In genomic region chr17:35195631-35196320, GRCm38 (mm10) we compare ENCODE assay signal across 8 mouse cellular contexts. TPM values are rescaled to one million over a fixed set of nuclear protein-coding genes. Genes with fewer than 3 reads are reported as not detected.
A peak's percentile ranks its signal among the peaks of the same experiment; 100 is the strongest.
DNase-seq lines count a peak whose midpoint lies in the region; ATAC-seq and TF ChIP-seq lines count a peak whose summit lies in the region.

No protein-coding gene starts in this region.

- H3K4me3 ChIP-seq in embryonic facial prominence, embryonic 13.5 days, result peak overlapping the region; percentile 49
- peak overlapping the region; percentile 62 for H3K4me3 ChIP-seq in heart, embryonic 10.5 days
- H3K4me3 ChIP-seq in kidney, embryonic 14.5 days (ENCODE audit: low read length), result peak overlapping the region; percentile 41
- H3K4me3 ChIP-seq in liver, embryonic 11.5 days (ENCODE audit: low read depth, low read length), result peak overlapping the region; percentile 45
- peak overlapping the region; percentile 16 for H3K4me3 ChIP-seq in myocyte

- no peaks in the 10 kb centered on the region for H3K79me2 ChIP-seq in myocyte (ENCODE audit: control insufficient read depth, insufficient read depth)

- peak overlapping the region; percentile 69 for H3K9ac ChIP-seq in embryonic facial prominence, embryonic 13.5 days
- peak overlapping the region; percentile 32; the same call in 1 of the 2 replicates for H3K9ac ChIP-seq in kidney, embryonic 14.5 days (ENCODE audit: low read depth, low read length)
- peak overlapping the region; percentile 52 for H3K9ac ChIP-seq in liver, embryonic 11.5 days (ENCODE audit: low read depth, low read length)

- TF ChIP-seq POLR2A in myocyte (IDR thresholded peaks at IDR 0.05; ENCODE audit: insufficient read length, low read depth), result no peak

- WGBS in embryonic facial prominence, embryonic 13.5 days, result 2% methylated on average over 66 of the region's 66 CpGs
- whole genome bisulfite sequencing in heart, embryonic 10.5 days, result 2% methylated on average over 66 of the region's 66 CpGs
- WGBS in kidney, embryonic 14.5 days, result 1% methylated on average over 66 of the region's 66 CpGs
- WGBS in liver, embryonic 11.5 days, result 2% methylated on average over 66 of the region's 66 CpGs

- H3K9me3 ChIP-seq in embryonic facial prominence, embryonic 13.5 days, result no peaks in the 10 kb centered on the region
- no peaks in the 10 kb centered on the region for H3K9me3 ChIP-seq in heart, embryonic 10.5 days
- no peaks in the 10 kb centered on the region for H3K9me3 ChIP-seq in kidney, embryonic 14.5 days (ENCODE audit: control insufficient read depth, low read length)
- no peaks in the 10 kb centered on the region for H3K9me3 ChIP-seq in liver, embryonic 11.5 days (ENCODE audit: control insufficient read depth, low read length)

- H3K27me3 ChIP-seq in embryonic facial prominence, embryonic 13.5 days, result peaks cover 71% of the 10 kb centered on the region
- H3K27me3 ChIP-seq in heart, embryonic 10.5 days (ENCODE audit: insufficient read depth, poor library complexity, severe bottlenecking), result peaks cover 78% of the 10 kb centered on the region
- peaks cover 35% of the 10 kb centered on the region for H3K27me3 ChIP-seq in kidney, embryonic 14.5 days (ENCODE audit: control insufficient read depth, insufficient read depth, low read length)
- H3K27me3 ChIP-seq in liver, embryonic 11.5 days (replicated peaks; ENCODE audit: control insufficient read depth, insufficient read depth, low read length), result peaks cover 27% of the 10 kb centered on the region
- no peaks in the 10 kb centered on the region for H3K27me3 ChIP-seq in myocyte (ENCODE audit: control insufficient read depth, insufficient read depth, insufficient read length)

- peak overlapping the region; percentile 77 for H3K4me2 ChIP-seq in embryonic facial prominence, embryonic 13.5 days
- peak overlapping the region; percentile 65 for H3K4me2 ChIP-seq in kidney, embryonic 14.5 days (replicated peaks; ENCODE audit: low read depth, low read length)
- peak overlapping the region; percentile 76 for H3K4me2 ChIP-seq in liver, embryonic 11.5 days
- H3K4me2 ChIP-seq in myocyte (ENCODE audit: low read depth), result peak overlapping the region; percentile 87

- peaks cover 14% of the 10 kb centered on the region; the same call in 1 of the 2 replicates for H3K4me1 ChIP-seq in embryonic facial prominence, embryonic 13.5 days
- peaks cover 32% of the 10 kb centered on the region for H3K4me1 ChIP-seq in heart, embryonic 10.5 days
- peaks cover 14% of the 10 kb centered on the region for H3K4me1 ChIP-seq in kidney, embryonic 14.5 days (ENCODE audit: control insufficient read depth, insufficient read depth, low read length)
- H3K4me1 ChIP-seq in liver, embryonic 11.5 days (replicated peaks; ENCODE audit: control insufficient read depth, insufficient read depth, low read length), result peaks cover 14% of the 10 kb centered on the region

- peak overlapping the region; percentile 45 for H3ac ChIP-seq in myocyte (ENCODE audit: control insufficient read depth, insufficient read length)

- DNase-seq in cerebellum, adult 11-12 months, result peak; percentile 41
- peak; percentile 89 for DNase-seq in heart, embryonic 10.5 days (ENCODE audit: low spot score)
- peak; percentile 83 for DNase-seq in liver, embryonic 11.5 days (ENCODE audit: low spot score)
- DNase-seq in spleen, postnatal 4 days (ENCODE audit: low spot score in 2 of 2), result peak; percentile 87 to 97

- no peaks in the 10 kb centered on the region for H3K36me3 ChIP-seq in embryonic facial prominence, embryonic 13.5 days
- H3K36me3 ChIP-seq in heart, embryonic 10.5 days, result no peaks in the 10 kb centered on the region
- H3K36me3 ChIP-seq in kidney, embryonic 14.5 days (ENCODE audit: control insufficient read depth, insufficient read depth, low read length), result no peaks in the 10 kb centered on the region
- H3K36me3 ChIP-seq in liver, embryonic 11.5 days (ENCODE audit: control insufficient read depth, insufficient read depth, low read length), result no peaks in the 10 kb centered on the region
- no peaks in the 10 kb centered on the region for H3K36me3 ChIP-seq in myocyte (ENCODE audit: control insufficient read depth, insufficient read depth)

- H3K27ac ChIP-seq in embryonic facial prominence, embryonic 13.5 days, result no peak overlapping the region
- peak overlapping the region; percentile 47 for H3K27ac ChIP-seq in heart, embryonic 10.5 days
- no peak overlapping the region for H3K27ac ChIP-seq in kidney, embryonic 14.5 days (ENCODE audit: low read depth, low read length)
- H3K27ac ChIP-seq in liver, embryonic 11.5 days (ENCODE audit: low read depth, low read length), result no peak overlapping the region

- ATAC-seq in cerebellum, adult (ENCODE audit: insufficient number of reproducible peaks, low FRiP score, low TSS enrichment), result no peak
- ATAC-seq in embryonic facial prominence, embryonic 13.5 days (ENCODE audit: insufficient number of reproducible peaks, insufficient read depth, low FRiP score, low TSS enrichment, low read depth), result peak; percentile 80
- peak; percentile 84 for ATAC-seq in kidney, embryonic 14.5 days (ENCODE audit: low FRiP score, low TSS enrichment)
- peak; percentile 80 for ATAC-seq in liver, embryonic 11.5 days (replicated peaks; ENCODE audit: low FRiP score)

TF ChIP-seq in myocyte, 11 proteins besides CTCF, POLR2A, EP300 and RAD21:
- peak in 1 of 3 experiments; percentile 16 for TF ChIP-seq MYOD1 (IDR thresholded peaks at IDR 0.05; ENCODE audit: control insufficient read depth in 1 of 3, insufficient read length in 2 of 3, low read depth in 2 of 3)
- no peak for TF ChIP-seq E2F4 (IDR thresholded peaks at IDR 0.05; ENCODE audit: insufficient read depth)
- TF ChIP-seq USF1 (IDR thresholded peaks at IDR 0.05; ENCODE audit: low read depth), result no peak
- no peak for TF ChIP-seq TCF12 (IDR thresholded peaks at IDR 0.05; ENCODE audit: insufficient read depth, poor library complexity, severe bottlenecking)
- no peak for TF ChIP-seq REST (IDR thresholded peaks at IDR 0.05; ENCODE audit: insufficient read depth, insufficient read length)
- no peak for TF ChIP-seq POLR2AphosphoS2 (IDR thresholded peaks at IDR 0.05; ENCODE audit: insufficient read length, low read depth)
- no peak for TF ChIP-seq CEBPB (IDR thresholded peaks at IDR 0.05; ENCODE audit: insufficient read depth, poor library complexity, severe bottlenecking)
- TF ChIP-seq MAX (IDR thresholded peaks at IDR 0.05; ENCODE audit: low read depth), result no peak
- peak in 2 of 3 experiments; percentile 8 to 34 for TF ChIP-seq MYOG (IDR thresholded peaks at IDR 0.05; ENCODE audit: control insufficient read depth in 1 of 3, insufficient read depth in 1 of 3, insufficient read length in 2 of 3, low read depth in 2 of 3)
TF ChIP-seq in myocyte: peak in this region for 2.

RNA-seq across cellular contexts. Expression of gene Ltb, which starts 1.5 kb away (rescaled TPM):
- polyA plus RNA-seq in embryonic facial prominence, embryonic 13.5 days (2015; fragmentation: Nextera tagmentation; extraction: Ambion mirVana), result 1.8 and 2.1 TPM in 2 replicates
- 0.15 TPM in 1 of 2 replicates, not detected in the other for polyA plus RNA-seq in heart, embryonic 10.5 days (2016; fragmentation: Nextera tagmentation; extraction: Ambion mirVana)
- polyA plus RNA-seq in kidney, embryonic 14.5 days (2014; fragmentation: Nextera tagmentation; extraction: Ambion mirVana), result 0.34 and 1.4 TPM in 2 replicates
- 0.70 and 0.78 TPM in 2 replicates for polyA plus RNA-seq in liver, embryonic 11.5 days (2014; fragmentation: Nextera tagmentation; extraction: Ambion mirVana)
- 0.05 TPM for polyA plus RNA-seq in myocyte (2012; fragmentation: generic; extraction: Trizol)

RNA-seq across cellular contexts. Expression of gene Tnf, which starts 6.0 kb away (rescaled TPM):
- polyA plus RNA-seq in embryonic facial prominence, embryonic 13.5 days (2015; fragmentation: Nextera tagmentation; extraction: Ambion mirVana), result 0.37 TPM in 1 of 2 replicates, not detected in the other
- polyA plus RNA-seq in heart, embryonic 10.5 days (2016; fragmentation: Nextera tagmentation; extraction: Ambion mirVana), result 0.15 TPM in 1 of 2 replicates, not detected in the other
- not detected in 2 replicates for polyA plus RNA-seq in kidney, embryonic 14.5 days (2014; fragmentation: Nextera tagmentation; extraction: Ambion mirVana)
- polyA plus RNA-seq in liver, embryonic 11.5 days (2014; fragmentation: Nextera tagmentation; extraction: Ambion mirVana), result 0.47 and 0.53 TPM in 2 replicates
- polyA plus RNA-seq in myocyte (2012; fragmentation: generic; extraction: Trizol), result 0.05 TPM

RNA-seq across cellular contexts. Expression of gene Lst1, which starts 7.5 kb away (rescaled TPM):
- 13.1 and 16.1 TPM in 2 replicates for polyA plus RNA-seq in embryonic facial prominence, embryonic 13.5 days (2015; fragmentation: Nextera tagmentation; extraction: Ambion mirVana)
- polyA plus RNA-seq in heart, embryonic 10.5 days (2016; fragmentation: Nextera tagmentation; extraction: Ambion mirVana), result 1.5 and 2.2 TPM in 2 replicates
- 12.2 and 15.9 TPM in 2 replicates for polyA plus RNA-seq in kidney, embryonic 14.5 days (2014; fragmentation: Nextera tagmentation; extraction: Ambion mirVana)
- polyA plus RNA-seq in liver, embryonic 11.5 days (2014; fragmentation: Nextera tagmentation; extraction: Ambion mirVana), result 24.1 and 28.1 TPM in 2 replicates
- 4.3 TPM for polyA plus RNA-seq in myocyte (2012; fragmentation: generic; extraction: Trizol)

RNA-seq across cellular contexts. Expression of gene Lta, which starts 9.4 kb away (rescaled TPM):
- 0.24 TPM in 1 of 2 replicates, not detected in the other for polyA plus RNA-seq in embryonic facial prominence, embryonic 13.5 days (2015; fragmentation: Nextera tagmentation; extraction: Ambion mirVana)
- polyA plus RNA-seq in heart, embryonic 10.5 days (2016; fragmentation: Nextera tagmentation; extraction: Ambion mirVana), result not detected in 2 replicates
- polyA plus RNA-seq in kidney, embryonic 14.5 days (2014; fragmentation: Nextera tagmentation; extraction: Ambion mirVana), result 0.14 TPM in 1 of 2 replicates, not detected in the other
- not detected in 2 replicates for polyA plus RNA-seq in liver, embryonic 11.5 days (2014; fragmentation: Nextera tagmentation; extraction: Ambion mirVana)
- 0.26 TPM for polyA plus RNA-seq in myocyte (2012; fragmentation: generic; extraction: Trizol)

RNA-seq across cellular contexts. Expression of gene Aif1, which starts 19.9 kb away (rescaled TPM):
- polyA plus RNA-seq in embryonic facial prominence, embryonic 13.5 days (2015; fragmentation: Nextera tagmentation; extraction: Ambion mirVana), result 8.1 and 9.8 TPM in 2 replicates
- 0.85 and 2.1 TPM in 2 replicates for polyA plus RNA-seq in heart, embryonic 10.5 days (2016; fragmentation: Nextera tagmentation; extraction: Ambion mirVana)
- polyA plus RNA-seq in kidney, embryonic 14.5 days (2014; fragmentation: Nextera tagmentation; extraction: Ambion mirVana), result 9.7 and 10.9 TPM in 2 replicates
- 13.9 and 20.0 TPM in 2 replicates for polyA plus RNA-seq in liver, embryonic 11.5 days (2014; fragmentation: Nextera tagmentation; extraction: Ambion mirVana)
- not detected for polyA plus RNA-seq in myocyte (2012; fragmentation: generic; extraction: Trizol)

Comparison
In these comparisons a context has a peak if more than half of its experiments do, and no peak if none do; other contexts are left out.
1. DNase-seq: peak in every context shown above with its lines; median percentile 92 in spleen, postnatal 4 days; 89 in heart, embryonic 10.5 days; 83 in liver, embryonic 11.5 days; 41 in cerebellum, adult 11-12 months.